Mouse (Mus musculus) lung, embryonic 14.5 days (tissue): ENCODE measurements at regions not wholly inside any gene's neighbourhood (a gene's known extent, or its start where the extent isn't known, plus 50 kb on each side); places are given as distances from the start of the nearest gene placed in this dataset.
"Not testable (repeated sequence)": the region's sequence is repeated elsewhere in the genome, so short reads cannot be mapped to it uniquely, and the experiment has no call there.

ENCODE experiments used
- ATAC-seq: fragments of 200-750 bp; cut with Nextera tagmentation; 2 replicates; pipeline ENCODE4 v1.8.0; 2017; ENCODE audit warnings: mild to moderate bottlenecking, moderate TSS enrichment, moderate library complexity; ENCODE audit not compliant: insufficient read depth
- DNase-seq: peaks from one replicate; pipeline ENCODE4 v3.0.0-alpha.2; 2015
- H3K27ac ChIP-seq: fragments of 300-500 bp; sonication (generic); 2 replicates; pipeline ENCODE4 v1.5.1; 2014; ENCODE audit warnings: low read depth, mild to moderate bottlenecking, moderate library complexity
- H3K27me3 ChIP-seq: fragments of 300-500 bp; sonication (generic); 2 replicates; pipeline ENCODE4 v1.6.1; 2014; ENCODE audit warnings: low read length, control low read depth; ENCODE audit not compliant: insufficient read depth
- H3K36me3 ChIP-seq: fragments of 300-500 bp; sonication (generic); 2 replicates; pipeline ENCODE4 v1.6.1; 2014; ENCODE audit warnings: control low read depth; ENCODE audit not compliant: insufficient read depth
- H3K4me1 ChIP-seq: fragments of 300-500 bp; sonication (generic); 2 replicates; pipeline ENCODE4 v1.6.1; 2014; ENCODE audit warnings: antibody characterized with exemption, control low read depth; ENCODE audit not compliant: insufficient read depth
- H3K4me2 ChIP-seq: fragments of 300-500 bp; sonication (generic); 2 replicates; pipeline ENCODE4 v1.6.1; 2014; ENCODE audit warnings: mild to moderate bottlenecking
- H3K4me3 ChIP-seq: fragments of 300-500 bp; sonication (generic); 2 replicates; pipeline ENCODE4 v1.5.1; 2014; ENCODE audit warnings: low read depth, low read length
- H3K9ac ChIP-seq: fragments of 300-500 bp; sonication (generic); 2 replicates; pipeline ENCODE4 v1.6.1; 2014
- H3K9me3 ChIP-seq: fragments of 300-500 bp; sonication (generic); 2 replicates; pipeline ENCODE4 v1.6.1; 2016; ENCODE audit warnings: low read depth, low read length, control low read depth
- CTCF ChIP-seq: IDR thresholded peaks from 2 replicates; pipeline ENCODE4 v1.5.1; 2016; ENCODE audit warnings: antibody characterized with exemption, low read depth
- WGBS: fragments of 180-500 bp; shearing (Covaris S2); extraction: QIAGEN DNeasy Blood & Tissue Kit; methylation state at CpG from one replicate; pipeline ENCODE4 v1.1.7; 2014; 5-methylcytosine and 5-hydroxymethylcytosine counted together

GRCm38 (mm10) chr8:86252696-86253355 is 327.7 kb downstream of the Abcc12 start:
- no peak overlapping the region for H3K4me3 ChIP-seq
- no peak overlapping the region for H3K9ac ChIP-seq
- H3K27ac ChIP-seq = no peak overlapping the region
- no peaks in the 10 kb centered on the region for H3K9me3 ChIP-seq
- peak; percentile 53 for DNase-seq
- 62% methylated on average over 4 of the region's 4 CpGs for WGBS
- H3K27me3 ChIP-seq = no peaks in the 10 kb centered on the region
- ATAC-seq = no peak
- H3K4me2 ChIP-seq = no peak overlapping the region
- no peaks in the 10 kb centered on the region for H3K4me1 ChIP-seq
- TF ChIP-seq CTCF = no peak
- no peaks in the 10 kb centered on the region for H3K36me3 ChIP-seq

GRCm38 (mm10) chr8:86234696-86235095 is 345.8 kb downstream of the Abcc12 start:
- ATAC-seq (no peak), DNase-seq (no peak)
- Histone ChIP-seq H3K27ac (no peak overlapping the region), H3K9me3 (no peaks in the 10 kb centered on the region), H3K27me3 (no peaks in the 10 kb centered on the region), H3K36me3 (no peaks in the 10 kb centered on the region), H3K4me1 (no peaks in the 10 kb centered on the region), H3K4me2 (no peak overlapping the region), H3K4me3 (no peak overlapping the region), H3K9ac (no peak overlapping the region)
- no peak for TF ChIP-seq CTCF
- WGBS = 90% methylated on average over 4 of the region's 4 CpGs

GRCm38 (mm10) chr8:86231994-86232393 is 348.5 kb downstream of the Abcc12 start:
- ATAC-seq, DNase-seq, H3K27ac ChIP-seq, H3K9me3 ChIP-seq, H3K9ac ChIP-seq, H3K4me2 ChIP-seq, H3K4me1 ChIP-seq, H3K4me3 ChIP-seq, H3K27me3 ChIP-seq, H3K36me3 ChIP-seq: not testable (repeated sequence)
- TF ChIP-seq CTCF = peak; percentile 32
- WGBS = 75% methylated on average over 6 of the region's 6 CpGs

GRCm38 (mm10) chr8:86224851-86225250 is 355.6 kb downstream of the Abcc12 start:
- 46% methylated on average over 4 of the region's 4 CpGs for WGBS
- DNase-seq (no peak), ATAC-seq (no peak)
- Histone ChIP-seq H3K4me1 (no peaks in the 10 kb centered on the region), H3K36me3 (no peaks in the 10 kb centered on the region), H3K4me3 (no peak overlapping the region), H3K9me3 (no peaks in the 10 kb centered on the region), H3K4me2 (no peak overlapping the region), H3K9ac (no peak overlapping the region), H3K27ac (no peak overlapping the region), H3K27me3 (no peaks in the 10 kb centered on the region)
- no peak for TF ChIP-seq CTCF

GRCm38 (mm10) chr8:86222715-86223114 is 357.8 kb downstream of the Abcc12 start:
- H3K9ac ChIP-seq = no peak overlapping the region
- H3K27me3 ChIP-seq = no peaks in the 10 kb centered on the region
- H3K4me2 ChIP-seq = no peak overlapping the region
- WGBS = 88% methylated on average over 7 of the region's 7 CpGs
- no peaks in the 10 kb centered on the region for H3K9me3 ChIP-seq
- DNase-seq = no peak
- no peak for TF ChIP-seq CTCF
- no peak overlapping the region for H3K27ac ChIP-seq
- H3K36me3 ChIP-seq = no peaks in the 10 kb centered on the region
- ATAC-seq = no peak
- no peaks in the 10 kb centered on the region for H3K4me1 ChIP-seq
- no peak overlapping the region for H3K4me3 ChIP-seq

- Histone ChIP-seq H3K9ac (no peak overlapping the region), H3K27ac (no peak overlapping the region), H3K27me3 (no peaks in the 10 kb centered on the region), H3K4me1 (no peaks in the 10 kb centered on the region), H3K4me2 (no peak overlapping the region), H3K36me3 (no peaks in the 10 kb centered on the region), H3K9me3 (no peaks in the 10 kb centered on the region), H3K4me3 (no peak overlapping the region)
- DNase-seq (no peak), ATAC-seq (no peak)
- TF ChIP-seq CTCF = no peak
- WGBS = 93% methylated on average over 4 of the region's 4 CpGs
Measured at GRCm38 (mm10) chr8:86222228-86222627, 358.3 kb downstream of the Abcc12 start.

- ATAC-seq (no peak), DNase-seq (no peak)
- H3K27ac ChIP-seq = no peak overlapping the region
Measured at GRCm38 (mm10) chr8:86214399-86214798, 366.1 kb downstream of the Abcc12 start.

More at GRCm38 (mm10) chr8:86214399-86214798, 366.1 kb downstream of the Abcc12 start:
- Histone ChIP-seq H3K9ac (no peak overlapping the region), H3K36me3 (no peaks in the 10 kb centered on the region), H3K4me2 (no peak overlapping the region), H3K9me3 (no peaks in the 10 kb centered on the region), H3K27me3 (no peaks in the 10 kb centered on the region), H3K4me1 (no peaks in the 10 kb centered on the region), H3K4me3 (no peak overlapping the region)
- TF ChIP-seq CTCF = no peak
- WGBS = 87% methylated on average over 8 of the region's 8 CpGs
